Mouse (Mus musculus): Measurements from ENCODE around the gene Grk1. TPM values are rescaled to one million over a fixed set of nuclear protein-coding genes. Genes with fewer than 3 reads are reported as not detected.

Grk1 gene
- polyA plus RNA-seq, 1 experiment = not detected

- peaks cover 7% of the 10 kb centered on the region; the same call in 1 of the 2 replicates for H3K4me1 ChIP-seq (ENCODE audit: control insufficient read depth, insufficient read depth, low read length)
- H3K4me3 ChIP-seq (ENCODE audit: insufficient read depth, low read depth, low read length) = no peak overlapping the region
- TF ChIP-seq CTCF (IDR thresholded peaks at IDR 0.05; ENCODE audit: insufficient read depth, low read depth, low read length) (no peak), POLR2A (IDR thresholded peaks at IDR 0.05; ENCODE audit: insufficient read depth, low read depth, low read length) (no peak)
- WGBS = 10% methylated on average over 8 of the region's 8 CpGs
- H3K27ac ChIP-seq (ENCODE audit: insufficient read depth, low read depth, low read length) = no peak overlapping the region
Observed at GRCm38 (mm10) chr8:13436052-13436451, 31.2 kb downstream of the Grk1 start.

DNA sequence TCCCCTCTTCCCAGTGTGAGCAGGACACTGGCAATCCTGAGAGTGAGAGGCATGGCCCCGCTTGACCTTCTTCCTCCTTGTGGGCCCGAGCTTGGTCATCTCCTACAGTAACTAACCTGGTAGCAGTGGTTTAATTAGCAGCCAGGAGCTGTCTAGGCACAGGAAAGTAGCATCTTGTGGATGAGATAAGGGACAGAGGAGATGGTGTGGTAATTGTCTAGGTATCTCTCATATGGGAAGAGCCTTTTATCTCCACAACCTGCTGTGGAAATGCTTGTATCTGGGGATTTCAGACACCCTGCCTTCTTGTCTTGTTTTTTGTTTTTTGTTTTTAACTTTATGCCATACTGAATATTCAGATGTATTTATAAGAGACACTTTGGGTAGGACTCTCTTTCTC, 32.6 kb downstream of the Grk1 start:
- Histone ChIP-seq H3K4me1 (ENCODE audit: control insufficient read depth, insufficient read depth, low read length) (peaks cover 7% of the 10 kb centered on the region; the same call in 1 of the 2 replicates), H3K27ac (ENCODE audit: insufficient read depth, low read depth, low read length) (no peak overlapping the region), H3K4me3 (ENCODE audit: insufficient read depth, low read depth, low read length) (no peak overlapping the region)
- TF ChIP-seq CTCF (IDR thresholded peaks at IDR 0.05; ENCODE audit: insufficient read depth, low read depth, low read length) (no peak), POLR2A (IDR thresholded peaks at IDR 0.05; ENCODE audit: insufficient read depth, low read depth, low read length) (no peak)
- 93% methylated on average over 2 of the region's 2 CpGs for WGBS

- 90% methylated on average over 2 of the region's 2 CpGs for WGBS
- TF ChIP-seq POLR2A (IDR thresholded peaks at IDR 0.05; ENCODE audit: insufficient read depth, low read depth, low read length) = no peak
- no peak for TF ChIP-seq CTCF (IDR thresholded peaks at IDR 0.05; ENCODE audit: insufficient read depth, low read depth, low read length)
- Histone ChIP-seq H3K4me3 (ENCODE audit: insufficient read depth, low read depth, low read length) (no peak overlapping the region), H3K27ac (ENCODE audit: insufficient read depth, low read depth, low read length) (no peak overlapping the region), H3K4me1 (ENCODE audit: control insufficient read depth, insufficient read depth, low read length) (no peaks in the 10 kb centered on the region)
Observed at GRCm38 (mm10) chr8:13442152-13442551, 37.3 kb downstream of the Grk1 start.

- 62% methylated on average over 6 of the region's 6 CpGs for WGBS
- TF ChIP-seq POLR2A (IDR thresholded peaks at IDR 0.05; ENCODE audit: insufficient read depth, low read depth, low read length) = no peak
- TF ChIP-seq CTCF (IDR thresholded peaks at IDR 0.05; ENCODE audit: insufficient read depth, low read depth, low read length) = no peak
- no peaks in the 10 kb centered on the region for H3K4me1 ChIP-seq (ENCODE audit: control insufficient read depth, insufficient read depth, low read length)
- no peak overlapping the region for H3K27ac ChIP-seq (ENCODE audit: insufficient read depth, low read depth, low read length)
- no peak overlapping the region for H3K4me3 ChIP-seq (ENCODE audit: insufficient read depth, low read depth, low read length)
Observed at GRCm38 (mm10) chr8:13446456-13446855, 41.6 kb downstream of the Grk1 start.

DNA sequence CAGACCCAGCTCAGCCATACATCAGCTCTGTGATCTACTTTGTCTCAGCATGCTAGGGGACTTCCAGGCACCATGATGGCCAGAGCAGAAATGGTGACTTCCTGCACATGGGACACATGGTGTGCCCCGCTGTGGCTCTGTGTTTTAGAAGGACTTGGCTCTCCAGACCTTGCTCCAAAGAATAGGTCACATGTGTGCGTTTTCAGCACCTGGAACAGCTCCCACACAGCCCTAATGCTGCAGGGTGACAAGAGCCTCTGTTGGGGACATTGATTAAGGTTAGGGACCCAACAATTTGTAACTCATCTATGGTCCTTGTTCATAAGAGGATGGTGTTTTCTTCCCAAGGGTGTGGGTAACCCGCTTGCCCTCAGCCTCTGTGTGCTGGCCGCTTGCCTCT, 43.3 kb downstream of the Grk1 start:
- H3K27ac ChIP-seq (ENCODE audit: insufficient read depth, low read depth, low read length) = no peak overlapping the region
- TF ChIP-seq CTCF (IDR thresholded peaks at IDR 0.05; ENCODE audit: insufficient read depth, low read depth, low read length) (no peak), POLR2A (IDR thresholded peaks at IDR 0.05; ENCODE audit: insufficient read depth, low read depth, low read length) (no peak)
- 79% methylated on average over 4 of the region's 4 CpGs for WGBS
- H3K4me1 ChIP-seq (ENCODE audit: control insufficient read depth, insufficient read depth, low read length) = no peaks in the 10 kb centered on the region
- no peak overlapping the region for H3K4me3 ChIP-seq (ENCODE audit: insufficient read depth, low read depth, low read length)

DNA sequence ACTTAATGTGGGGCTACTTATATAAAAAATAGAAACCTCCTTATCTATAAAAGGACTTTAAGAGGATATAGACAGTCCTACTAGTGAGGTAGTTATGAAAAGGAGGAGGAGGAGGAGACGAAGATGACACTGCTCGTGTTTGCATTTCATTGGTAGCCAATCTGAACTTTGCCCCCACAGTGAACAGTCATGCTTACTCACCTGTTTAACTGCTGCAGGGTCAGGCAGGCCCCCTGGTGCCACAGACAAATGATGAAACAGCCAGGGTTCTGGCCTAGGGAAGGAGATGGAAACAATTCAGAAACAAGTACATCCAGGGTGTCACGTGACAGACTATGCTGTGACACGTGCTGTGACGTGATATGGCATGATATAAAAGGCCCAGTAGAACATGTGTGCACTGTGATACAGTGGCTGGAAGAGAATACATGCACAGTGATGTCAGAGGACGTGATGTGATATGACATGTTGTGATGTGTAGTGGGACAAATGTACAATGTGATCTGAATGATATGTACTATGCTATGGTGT, 46.9 kb downstream of the Grk1 start:
- H3K4me3 ChIP-seq (ENCODE audit: insufficient read depth, low read depth, low read length) = no peak overlapping the region
- peaks cover 10% of the 10 kb centered on the region; the same call in 1 of the 2 replicates for H3K4me1 ChIP-seq (ENCODE audit: control insufficient read depth, insufficient read depth, low read length)
- no peak for TF ChIP-seq POLR2A (IDR thresholded peaks at IDR 0.05; ENCODE audit: insufficient read depth, low read depth, low read length)
- no peak for TF ChIP-seq CTCF (IDR thresholded peaks at IDR 0.05; ENCODE audit: insufficient read depth, low read depth, low read length)
- WGBS = 83% methylated on average over 6 of the region's 6 CpGs
- no peak overlapping the region for H3K27ac ChIP-seq (ENCODE audit: insufficient read depth, low read depth, low read length)

GRCm38 (mm10) chr8:13454341-13455113, 49.6 kb downstream of the Grk1 start:
- no peak overlapping the region for H3K27ac ChIP-seq (ENCODE audit: insufficient read depth, low read depth, low read length)
- TF ChIP-seq POLR2A (IDR thresholded peaks at IDR 0.05; ENCODE audit: insufficient read depth, low read depth, low read length) (no peak), CTCF (IDR thresholded peaks at IDR 0.05; ENCODE audit: insufficient read depth, low read depth, low read length) (no peak)
- peaks cover 10% of the 10 kb centered on the region; the same call in 1 of the 2 replicates for H3K4me1 ChIP-seq (ENCODE audit: control insufficient read depth, insufficient read depth, low read length)
- H3K4me3 ChIP-seq (ENCODE audit: insufficient read depth, low read depth, low read length) = no peak overlapping the region
- WGBS = 40% methylated on average over 8 of the region's 8 CpGs

DNA sequence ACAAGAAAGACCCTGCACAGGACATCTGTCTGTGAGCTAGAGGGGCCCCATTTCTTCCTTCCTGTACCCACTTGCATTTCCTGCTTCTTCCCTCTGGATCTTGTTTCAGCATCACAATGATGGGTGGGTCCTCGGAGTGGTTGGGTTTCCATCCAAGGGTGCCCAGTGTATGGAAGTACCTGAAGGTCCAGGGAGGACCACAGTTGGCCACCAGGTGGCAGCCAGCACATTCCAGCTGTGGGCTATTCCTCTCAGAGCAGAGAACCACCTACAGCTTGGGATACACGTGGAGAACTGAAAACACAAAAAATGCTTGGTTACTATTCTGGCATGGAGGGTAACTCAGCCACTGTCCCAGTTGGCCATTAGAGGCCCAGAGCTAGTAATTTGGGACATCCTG, 50.4 kb downstream of the Grk1 start:
- H3K4me1 ChIP-seq (ENCODE audit: control insufficient read depth, insufficient read depth, low read length) = peaks cover 10% of the 10 kb centered on the region; the same call in 1 of the 2 replicates
- H3K4me3 ChIP-seq (ENCODE audit: insufficient read depth, low read depth, low read length) = no peak overlapping the region
- TF ChIP-seq CTCF (IDR thresholded peaks at IDR 0.05; ENCODE audit: insufficient read depth, low read depth, low read length) (peak; percentile 30; the same call in 1 of the 2 replicates), POLR2A (IDR thresholded peaks at IDR 0.05; ENCODE audit: insufficient read depth, low read depth, low read length) (no peak)

DNA sequence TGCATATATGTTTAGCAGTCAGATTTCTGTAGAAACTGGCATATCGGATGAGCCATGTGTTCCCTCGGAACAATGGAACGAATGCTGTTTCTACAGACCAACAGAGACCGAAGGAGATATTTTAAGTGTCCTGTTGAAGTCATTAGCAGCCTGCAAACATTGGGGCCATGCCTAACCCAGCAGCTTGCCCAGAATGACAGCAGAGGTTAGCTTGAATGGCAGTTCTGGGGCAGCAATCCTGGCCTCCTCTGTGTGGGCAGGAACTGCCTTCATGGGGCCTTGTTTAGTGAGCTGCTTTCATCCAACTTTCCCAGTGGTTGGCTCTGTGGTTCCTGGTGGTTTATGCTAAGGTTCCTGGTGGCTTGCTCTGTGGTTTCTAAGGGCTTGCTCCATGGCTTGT, 54.5 kb downstream of the Grk1 start:
- no peak overlapping the region for H3K27ac ChIP-seq (ENCODE audit: insufficient read depth, low read depth, low read length)
- H3K4me1 ChIP-seq (ENCODE audit: control insufficient read depth, insufficient read depth, low read length) = peaks cover 6% of the 10 kb centered on the region; the same call in 1 of the 2 replicates
- no peak overlapping the region for H3K4me3 ChIP-seq (ENCODE audit: insufficient read depth, low read depth, low read length)
- TF ChIP-seq POLR2A (IDR thresholded peaks at IDR 0.05; ENCODE audit: insufficient read depth, low read depth, low read length) (no peak), CTCF (IDR thresholded peaks at IDR 0.05; ENCODE audit: insufficient read depth, low read depth, low read length) (no peak)
- WGBS = 75% methylated on average over 4 of the region's 4 CpGs

More for the DNA sequence above, 50.4 kb downstream of the Grk1 start:
- no peak overlapping the region for H3K27ac ChIP-seq (ENCODE audit: insufficient read depth, low read depth, low read length)
- 35% methylated on average over 2 of the region's 2 CpGs for WGBS
